In genomic region chr8:104246621-104247020, GRCm38 (mm10) we compare ENCODE assay signal across 18 mouse cellular contexts. TPM values are rescaled to one million over a fixed set of nuclear protein-coding genes. Genes with fewer than 3 reads are reported as not detected.
DNase-seq lines count a peak whose midpoint lies in the region; ATAC-seq and TF ChIP-seq lines count a peak whose summit lies in the region.
"Had no signal": no experiment of that assay in that cellular context is flagged by ENCODE, and none has a peak within 500 bp of the region (broad histone marks: within the 10 kb centered on the region; RNA-seq: fewer than 3 reads in every experiment).

No protein-coding gene starts in this region.

- TF ChIP-seq POLR2A in bone marrow, adult 2 months (IDR thresholded peaks at IDR 0.05; ENCODE audit: borderline replicate concordance, control insufficient read depth, low read depth, low read length) = no peak

- WGBS in lung, postnatal 0 days = 74% methylated on average over 4 of the region's 4 CpGs
- 47% methylated on average over 4 of the region's 4 CpGs for WGBS in bone marrow, adult 2 months

- no peak overlapping the region for H3K4me2 ChIP-seq in lung, postnatal 0 days (replicated peaks; ENCODE audit: low read depth, low read length)

- no peak for ATAC-seq in lung, postnatal 0 days
- ATAC-seq: forebrain, embryonic 16.5 days; midbrain, embryonic 16.5 days had no signal

- TF ChIP-seq CTCF in lung, postnatal 0 days (IDR thresholded peaks at IDR 0.05) = no peak
- TF ChIP-seq CTCF in E14TG2a.4 (conservative IDR thresholded peaks at IDR 0.05; ENCODE audit: low read length) = no peak
- no peak for TF ChIP-seq CTCF in bone marrow, adult 2 months (IDR thresholded peaks at IDR 0.05; ENCODE audit: control insufficient read depth, insufficient read depth, low read length)

- H3K27me3 ChIP-seq in lung, postnatal 0 days (replicated peaks; ENCODE audit: insufficient read depth, low read length) = no peaks in the 10 kb centered on the region
- no peaks in the 10 kb centered on the region for H3K27me3 ChIP-seq in E14TG2a.4 (ENCODE audit: insufficient read depth, low read length)
- H3K27me3 ChIP-seq in megakaryocyte, embryonic 14.5 days (replicated peaks) = no peaks in the 10 kb centered on the region

- H3K4me1 ChIP-seq in lung, postnatal 0 days (ENCODE audit: insufficient read depth, low read depth, low read length) = peaks cover under 1% of the 10 kb centered on the region; the same call in 1 of the 2 replicates
- H3K4me1 ChIP-seq in E14TG2a.4 (replicated peaks; ENCODE audit: low read depth, low read length) = peaks cover 28% of the 10 kb centered on the region
- peaks cover 5% of the 10 kb centered on the region; the same call in 1 of the 2 replicates for H3K4me1 ChIP-seq in bone marrow, adult 2 months (ENCODE audit: control insufficient read depth, insufficient read depth, low read length)
- H3K4me1 ChIP-seq in megakaryocyte, embryonic 14.5 days = peaks cover 57% of the 10 kb centered on the region

- DNase-seq in lung, postnatal 0 days (ENCODE audit: low spot score) = peak; percentile 14
- DNase-seq in lung, postnatal 25 days (ENCODE audit: low spot score) = no peak
- DNase-seq in left cerebral cortex, adult 8-10 months (ENCODE audit: low spot score in 2 of 2) = no peak
- no peak for DNase-seq in right cerebral cortex, adult 18-20 months
- DNase-seq: cerebellum, adult 2 months; left cerebral cortex, postnatal 4 days; lung, embryonic 14.5 days had no signal

- no peak overlapping the region for H3K27ac ChIP-seq in lung, postnatal 0 days (ENCODE audit: low read length)
- peak overlapping the region; percentile 80 for H3K27ac ChIP-seq in bone marrow, adult 2 months (ENCODE audit: control insufficient read depth, insufficient read depth, low read depth, low read length, poor library complexity)
- H3K27ac ChIP-seq: gastrocnemius, adult 2 months had no signal

- no peak overlapping the region for H3K4me3 ChIP-seq in lung, postnatal 0 days (ENCODE audit: low read depth, low read length)
- 0 out of 2 replicates have a peak overlapping the region, but pooled peaks have one; percentile 95 for H3K4me3 ChIP-seq in E14TG2a.4 (replicated peaks; ENCODE audit: low read length)
- H3K4me3 ChIP-seq in bone marrow, adult 2 months (replicated peaks; ENCODE audit: control insufficient read depth, low read depth, low read length) = no peak overlapping the region
- peak overlapping the region; percentile 96 for H3K4me3 ChIP-seq in megakaryocyte, embryonic 14.5 days (replicated peaks)

- peaks cover 5% of the 10 kb centered on the region; the same call in 1 of the 2 replicates for H3K36me3 ChIP-seq in lung, postnatal 0 days (ENCODE audit: insufficient read depth, low read length)
- peaks cover 34% of the 10 kb centered on the region for H3K36me3 ChIP-seq in E14TG2a.4 (ENCODE audit: insufficient read depth, low read length)
- H3K36me3 ChIP-seq in megakaryocyte, embryonic 14.5 days (replicated peaks; ENCODE audit: low read length) = peaks cover 44% of the 10 kb centered on the region

- H3K9ac ChIP-seq in lung, postnatal 0 days (replicated peaks; ENCODE audit: low read depth) = no peak overlapping the region
- H3K9ac ChIP-seq: lung, embryonic 14.5 days had no signal

- no peak for TF ChIP-seq EP300 in lung, postnatal 0 days (IDR thresholded peaks at IDR 0.05)

- no peaks in the 10 kb centered on the region for H3K9me3 ChIP-seq in lung, postnatal 0 days (ENCODE audit: low read length)
- no peaks in the 10 kb centered on the region for H3K9me3 ChIP-seq in E14TG2a.4 (ENCODE audit: low read length)
- no peaks in the 10 kb centered on the region for H3K9me3 ChIP-seq in megakaryocyte, embryonic 14.5 days

RNA-seq across cellular contexts. Expression of gene Tk2, which starts 1.7 kb away (rescaled TPM):
- polyA plus RNA-seq in lung, postnatal 0 days (2015; fragmentation: Nextera tagmentation; extraction: Ambion mirVana) = 16.8 and 17.7 TPM in 2 replicates
- 14.5 and 32.7 TPM in 2 replicates for polyA plus RNA-seq in bone marrow, adult 2 months (2011; ENCODE audit: insufficient read depth, insufficient read length, low replicate concordance, missing spikeins)
- 3.2 and 15.8 TPM in 2 replicates for polyA plus RNA-seq in megakaryocyte, embryonic 14.5 days (2012; ENCODE audit: insufficient read depth, low replicate concordance)
- total RNA-seq in left cerebral cortex, adult 8-10 months (2022) = 10 to 100 TPM; 47.7 to 50.0 (median 49.9) TPM

RNA-seq across cellular contexts. Expression of gene Cklf, which starts 4.0 kb away (rescaled TPM):
- polyA plus RNA-seq in lung, postnatal 0 days (2015; fragmentation: Nextera tagmentation; extraction: Ambion mirVana) = 29.2 and 33.2 TPM in 2 replicates
- polyA plus RNA-seq in bone marrow, adult 2 months (2011; ENCODE audit: insufficient read depth, insufficient read length, low replicate concordance, missing spikeins) = 12.0 and 63.8 TPM in 2 replicates
- polyA plus RNA-seq in megakaryocyte, embryonic 14.5 days (2012; ENCODE audit: insufficient read depth, low replicate concordance) = 5.9 TPM in 1 of 2 replicates, not detected in the other
- 1 to 10 TPM; 3.7 to 7.9 (median 5.2) TPM for total RNA-seq in left cerebral cortex, adult 8-10 months (2022)

RNA-seq across cellular contexts. Expression of gene Cmtm2a, which starts 46.4 kb away (rescaled TPM):
- not detected in 2 replicates for polyA plus RNA-seq in lung, postnatal 0 days (2015; fragmentation: Nextera tagmentation; extraction: Ambion mirVana)
- polyA plus RNA-seq in bone marrow, adult 2 months (2011; ENCODE audit: insufficient read depth, insufficient read length, low replicate concordance, missing spikeins) = not detected in 2 replicates
- not detected in 2 replicates for polyA plus RNA-seq in megakaryocyte, embryonic 14.5 days (2012; ENCODE audit: insufficient read depth, low replicate concordance)
- not detected for total RNA-seq in left cerebral cortex, adult 8-10 months (2022)
- total RNA-seq: gastrocnemius, adult 2 months; heart, adult 18-20 months; heart, postnatal 10 days; layer of hippocampus, postnatal 14 days; left cerebral cortex, postnatal 4 days had no signal
- polyA plus RNA-seq: cerebellum, adult 2 months; forebrain, embryonic 16.5 days; intestine, embryonic 14.5 days; lung, embryonic 14.5 days; midbrain, embryonic 16.5 days; neural tube, embryonic 14.5 days had no signal

Comparison
In these comparisons a context has a peak if more than half of its experiments do, and no peak if none do; other contexts are left out.
1. H3K4me3 ChIP-seq: peak in E14TG2a.4 (single experiment) and megakaryocyte, embryonic 14.5 days (single experiment); none in lung, postnatal 0 days (single experiment) and bone marrow, adult 2 months (single experiment).